In the genomic region with DNA sequence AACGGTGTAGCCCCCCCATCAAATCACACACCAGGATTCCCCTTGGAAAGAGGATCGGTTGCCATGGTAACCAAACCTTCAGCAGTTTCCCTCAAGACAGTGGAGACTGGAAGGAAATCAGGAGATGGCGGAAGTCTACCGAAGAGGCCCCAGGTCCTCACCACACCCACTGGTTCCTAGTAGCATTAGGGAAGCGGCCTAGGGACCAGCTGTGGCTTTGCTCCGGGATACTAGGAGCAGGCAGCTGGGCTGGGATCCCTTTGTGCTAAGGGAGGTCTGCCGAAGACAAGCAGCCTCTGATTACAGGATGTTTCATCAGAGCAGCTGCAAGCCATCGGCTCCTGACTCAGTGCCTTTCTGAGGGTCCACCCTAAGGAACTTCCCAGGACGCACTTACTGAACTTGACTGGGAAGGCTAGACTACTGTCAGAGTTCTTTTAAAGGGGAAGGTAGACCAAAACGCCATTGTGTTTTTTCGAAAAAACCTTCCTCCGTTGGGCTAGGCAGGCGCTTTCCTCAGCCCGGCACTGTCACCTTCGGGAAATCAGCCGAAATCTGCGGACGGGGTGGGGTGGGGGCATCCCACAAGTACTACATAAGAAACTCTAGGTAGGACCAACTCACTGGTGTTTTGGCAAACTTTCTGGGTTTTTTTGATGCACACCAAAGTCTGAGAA, we compare ENCODE assay signal across 7 mouse cellular contexts.
DNase-seq lines count a peak whose midpoint lies in the region; ATAC-seq and TF ChIP-seq lines count a peak whose summit lies in the region.

No protein-coding gene starts in this region.

- H3K36me3 ChIP-seq in hindbrain, embryonic 15.5 days: no peaks in the 10 kb centered on the region
- no peaks in the 10 kb centered on the region for H3K36me3 ChIP-seq in stomach, postnatal 0 days (ENCODE audit: control insufficient read depth, insufficient read depth, low read length)

- TF ChIP-seq EP300 in stomach, postnatal 0 days (optimal IDR thresholded peaks at IDR 0.05): no peak

- peak overlapping the region; percentile 63 for H3K27ac ChIP-seq in hindbrain, embryonic 15.5 days (replicated peaks)
- no peak overlapping the region for H3K27ac ChIP-seq in stomach, postnatal 0 days (replicated peaks)

- H3K4me2 ChIP-seq in hindbrain, embryonic 15.5 days: peak overlapping the region; percentile 41
- no peak overlapping the region for H3K4me2 ChIP-seq in stomach, postnatal 0 days (replicated peaks; ENCODE audit: low read depth)

- peak; percentile 61; the same call in 1 of the 2 replicates for ATAC-seq in hindbrain, embryonic 15.5 days (ENCODE audit: low FRiP score, low read depth)
- peak; percentile 69; the same call in 1 of the 2 replicates for ATAC-seq in stomach, postnatal 0 days (ENCODE audit: low FRiP score, low TSS enrichment)

- no peaks in the 10 kb centered on the region for H3K27me3 ChIP-seq in hindbrain, embryonic 15.5 days
- H3K27me3 ChIP-seq in stomach, postnatal 0 days (ENCODE audit: control insufficient read depth, insufficient read depth, low read length): no peaks in the 10 kb centered on the region

- TF ChIP-seq CTCF in stomach, postnatal 0 days (IDR thresholded peaks at IDR 0.05; ENCODE audit: low read depth): no peak

- DNase-seq in MN1 (ENCODE audit: low spot score): peak; percentile 44
- DNase-seq in ZHBTc4 (ENCODE audit: low read depth, low spot score): peak; percentile 41
- peak; percentile 60 for DNase-seq in gastrocnemius, postnatal 14 days
- DNase-seq in lung, postnatal 36 days: peak; percentile 36
- DNase-seq in stomach, postnatal 0 days (ENCODE audit: low spot score): peak; percentile 17
- DNase-seq in layer of hippocampus, postnatal 25 days (ENCODE audit: extremely low spot score in 1 of 2, low spot score in 1 of 2): no peak

- H3K4me3 ChIP-seq in hindbrain, embryonic 15.5 days: no peak overlapping the region
- no peak overlapping the region for H3K4me3 ChIP-seq in stomach, postnatal 0 days (ENCODE audit: low read depth, low read length)

- H3K9me3 ChIP-seq in hindbrain, embryonic 15.5 days: no peaks in the 10 kb centered on the region
- no peaks in the 10 kb centered on the region for H3K9me3 ChIP-seq in stomach, postnatal 0 days (ENCODE audit: control insufficient read depth, low read length)

- no peak overlapping the region for H3K9ac ChIP-seq in hindbrain, embryonic 15.5 days
- no peak overlapping the region for H3K9ac ChIP-seq in stomach, postnatal 0 days (ENCODE audit: low read length)

- WGBS in hindbrain, embryonic 15.5 days: 32% methylated on average over 18 of the region's 18 CpGs
- 27% methylated on average over 18 of the region's 18 CpGs for WGBS in stomach, postnatal 0 days

- intact Hi-C loops in gastrocnemius, postnatal 14 days (cut with DNase I; ENCODE audit: low total_unique reads): loop anchor here (5.0 to 10.0 kb wide), 2 partner anchors 263 to 349 kb away; a partner anchor contains a TSS

- H3K4me1 ChIP-seq in hindbrain, embryonic 15.5 days (replicated peaks): peaks cover 16% of the 10 kb centered on the region
- H3K4me1 ChIP-seq in stomach, postnatal 0 days (replicated peaks; ENCODE audit: control insufficient read depth, insufficient read depth): no peaks in the 10 kb centered on the region

Comparison
In these comparisons a context has a peak if more than half of its experiments do, and no peak if none do; other contexts are left out.
1. DNase-seq: peak in MN1 (single experiment), ZHBTc4 (single experiment), gastrocnemius, postnatal 14 days (single experiment), lung, postnatal 36 days (single experiment) and stomach, postnatal 0 days (single experiment); none in layer of hippocampus, postnatal 25 days (0 of 2).